ENCODE assay signal across 8 mouse cellular contexts in the genomic region with DNA sequence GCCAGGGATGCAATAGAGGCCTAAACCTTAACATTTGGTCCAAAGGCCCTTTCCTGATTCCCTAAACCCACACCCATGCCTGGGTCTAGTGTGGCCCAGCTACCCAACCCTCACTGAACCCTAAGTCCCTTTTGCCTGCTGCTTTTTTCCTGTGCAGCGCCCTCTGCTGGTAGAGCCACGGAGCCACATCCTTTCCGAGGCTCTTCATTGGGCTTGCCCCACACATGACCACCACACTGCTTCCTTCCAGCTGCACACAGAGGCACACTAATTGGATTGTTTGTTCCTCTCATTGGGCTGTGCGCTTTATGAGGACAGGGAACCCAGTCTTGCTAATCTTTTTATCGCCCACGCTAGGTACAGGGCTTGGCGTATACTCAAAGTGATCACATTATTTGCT.
DNase-seq lines count a peak whose midpoint lies in the region; ATAC-seq and TF ChIP-seq lines count a peak whose summit lies in the region.

No protein-coding gene starts in this region.

- in situ Hi-C loops in ES-E14 (cut with MboI; ENCODE audit: low sequenced_read_pairs in 2 of 2, unreplicated experiment in 2 of 2) = loop anchor here in 1 of 2 experiments (25.0 kb wide), 1 partner anchor 204 kb away; no protein-coding TSS in a partner anchor

- H3K9me3 ChIP-seq in ES-E14 (ENCODE audit: control insufficient read depth, insufficient read depth, low read depth, low read length) = no peaks in the 10 kb centered on the region
- H3K9me3 ChIP-seq in limb, embryonic 11.5 days (ENCODE audit: control insufficient read depth, low read length) = no peaks in the 10 kb centered on the region

- no peak overlapping the region for H3K9ac ChIP-seq in ES-E14 (ENCODE audit: insufficient read depth, low read depth, low read length, poor library complexity, severe bottlenecking)
- no peak overlapping the region for H3K9ac ChIP-seq in limb, embryonic 11.5 days (ENCODE audit: low read length)

- no peak overlapping the region for H3K4me3 ChIP-seq in ES-E14 (ENCODE audit: insufficient read depth in 1 of 2, low read depth in 1 of 2, low read length in 2 of 2, poor library complexity in 1 of 2, severe bottlenecking in 1 of 2)
- no peak overlapping the region for H3K4me3 ChIP-seq in limb, embryonic 11.5 days (ENCODE audit: low read depth, low read length)

- H3K27ac ChIP-seq in ES-E14 (ENCODE audit: insufficient read depth, low read depth, low read length, poor library complexity, severe bottlenecking) = no peak overlapping the region
- no peak overlapping the region for H3K27ac ChIP-seq in limb, embryonic 11.5 days (replicated peaks; ENCODE audit: low read depth, low read length)

- H3K4me1 ChIP-seq in ES-E14 (ENCODE audit: control insufficient read depth in 2 of 2, insufficient read depth in 2 of 2, low read length in 2 of 2, poor library complexity in 1 of 2) = no peaks in the 10 kb centered on the region; a peak in 1 of 4 replicates
- no peaks in the 10 kb centered on the region; the same call in 1 of the 2 replicates for H3K4me1 ChIP-seq in limb, embryonic 11.5 days (ENCODE audit: control insufficient read depth, insufficient read depth, low read length)

- 26% methylated on average over 7 of the region's 7 CpGs for WGBS in limb, embryonic 11.5 days

- no peaks in the 10 kb centered on the region for H3K36me3 ChIP-seq in ES-E14 (ENCODE audit: control insufficient read depth, insufficient read depth, low read length, poor library complexity, severe bottlenecking)
- no peaks in the 10 kb centered on the region for H3K36me3 ChIP-seq in limb, embryonic 11.5 days (ENCODE audit: control insufficient read depth, insufficient read depth, low read length)

- peak; percentile 47 to 56 for DNase-seq in kidney, postnatal 4 days
- DNase-seq in kidney, adult 18-20 months = no peak
- DNase-seq in ES-E14 (ENCODE audit: low read depth, low spot score) (peak; percentile 69), adipocyte (ENCODE audit: low spot score) (no peak)
- peak; percentile 42 for DNase-seq in brain, adult 2 months (ENCODE audit: low read depth, low spot score)
- peak; percentile 72 for DNase-seq in limb, embryonic 11.5 days (ENCODE audit: low spot score)
- peak; percentile 2 to 4 for DNase-seq in spleen, postnatal 36 days (ENCODE audit: low spot score in 2 of 2)
- no peak for DNase-seq in urinary bladder, postnatal 36 days (ENCODE audit: low spot score in 2 of 2)

- ATAC-seq in limb, embryonic 11.5 days (ENCODE audit: insufficient number of reproducible peaks, low FRiP score, low TSS enrichment, low read depth) = peak; percentile 31; the same call in 1 of the 2 replicates

- no peaks in the 10 kb centered on the region for H3K27me3 ChIP-seq in limb, embryonic 11.5 days (ENCODE audit: control insufficient read depth, insufficient read depth, low read length)

- no peak overlapping the region for H3K4me2 ChIP-seq in limb, embryonic 11.5 days (ENCODE audit: low read depth, severe bottlenecking)

TF ChIP-seq in ES-E14, 5 proteins besides CTCF, POLR2A, EP300 and RAD21:
- TF ChIP-seq HCFC1 (IDR thresholded peaks at IDR 0.05; ENCODE audit: borderline replicate concordance, insufficient read depth, low read length) (no peak), ZC3H11A (IDR thresholded peaks at IDR 0.05; ENCODE audit: borderline replicate concordance, low read depth, low read length) (peak; percentile 42; the same call in 1 of the 2 replicates)

Comparison
In these comparisons a context has a peak if more than half of its experiments do, and no peak if none do; other contexts are left out.
1. DNase-seq: peak in kidney, postnatal 4 days (2 of 2), ES-E14 (single experiment), brain, adult 2 months (single experiment), limb, embryonic 11.5 days (single experiment) and spleen, postnatal 36 days (2 of 2); none in kidney, adult 18-20 months (single experiment), adipocyte (single experiment) and urinary bladder, postnatal 36 days (0 of 2).